Mouse (Mus musculus) cerebral cortex, adult 2 months (tissue): ENCODE measurements around the gene Tut7.

Experiments
- whole genome bisulfite sequencing: fragments of 180-500 bp; shearing (Covaris S2); methylation state at CpG from one replicate; pipeline ENCODE4 v1.1.7; 2018; 5-methylcytosine and 5-hydroxymethylcytosine counted together

Gene Tut7

DNA sequence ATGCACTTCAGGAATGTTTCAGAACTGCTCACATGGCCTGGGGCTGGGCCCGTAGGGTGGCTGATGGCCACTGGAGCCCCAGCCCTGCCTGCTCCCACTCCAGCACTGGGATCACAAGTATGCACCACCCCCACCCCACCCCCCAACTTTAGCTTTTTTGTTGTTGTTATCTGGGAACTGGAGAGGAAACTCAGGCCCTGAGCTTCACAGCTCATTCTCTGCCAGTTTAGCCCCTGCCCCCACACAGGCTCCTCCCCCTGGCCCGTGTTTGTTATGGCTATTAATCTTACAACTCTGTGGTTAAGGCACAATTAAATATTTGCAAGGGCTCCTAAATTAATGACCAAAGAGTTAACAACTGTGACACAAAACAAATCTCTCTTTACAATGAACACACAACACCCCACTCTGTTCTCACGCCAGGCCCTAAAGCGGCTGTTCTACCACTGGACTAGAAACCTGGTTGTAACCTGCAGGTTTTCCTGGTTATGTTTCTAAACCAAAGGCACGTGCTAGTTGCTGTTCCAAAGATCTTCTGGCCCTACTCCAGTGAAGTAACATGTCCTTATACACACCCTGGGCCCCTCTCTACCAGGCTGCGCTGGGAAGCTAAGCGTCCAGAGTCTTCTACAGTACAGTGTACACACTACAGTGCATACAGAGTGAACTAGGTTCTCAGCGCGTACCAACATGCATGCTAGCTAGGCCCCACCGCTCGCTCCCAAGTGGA is 56.0 kb downstream of the Tut7 start:
- 76% methylated on average over 11 of the region's 11 CpGs for WGBS

DNA sequence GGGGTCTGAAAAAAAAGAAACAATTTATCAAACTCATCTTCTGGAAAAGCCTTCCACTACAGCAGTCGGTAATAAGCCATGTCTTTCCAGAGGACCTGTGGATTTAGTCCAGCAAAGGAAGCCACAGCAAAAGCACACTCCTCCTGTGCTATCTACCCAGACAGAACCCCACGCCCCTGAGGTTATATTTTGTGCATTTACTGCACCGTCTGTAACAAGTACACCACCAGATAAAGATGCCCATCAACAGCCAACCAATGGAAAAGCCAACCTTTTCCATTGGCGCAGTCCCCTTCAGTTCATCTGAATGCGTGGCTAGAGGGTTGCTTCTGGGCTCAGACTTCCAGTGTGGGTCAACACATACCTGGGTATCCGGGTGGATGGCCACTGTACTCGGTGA is 60.2 kb downstream of the Tut7 start:
- 92% methylated on average over 7 of the region's 7 CpGs for WGBS

DNA sequence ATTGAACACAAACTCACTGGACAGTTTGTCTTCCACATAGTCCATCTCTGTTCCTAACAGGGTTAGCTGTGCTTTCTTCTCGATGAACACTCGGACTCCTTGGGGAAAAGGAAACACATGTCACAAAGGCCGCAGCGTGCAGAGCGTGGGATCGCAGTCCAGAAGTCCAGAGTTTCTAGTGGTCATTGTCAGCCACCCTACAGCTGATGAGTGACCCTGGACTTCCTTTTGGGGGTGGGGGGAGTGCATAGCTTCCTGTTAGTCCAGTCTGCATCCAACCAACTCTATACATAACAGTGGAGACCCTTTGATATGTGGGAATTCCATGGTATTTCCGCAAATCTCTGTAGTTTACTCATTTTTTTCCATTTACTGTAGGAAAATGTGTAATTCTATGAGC is 66.0 kb downstream of the Tut7 start:
- WGBS, result 79% methylated on average over 7 of the region's 7 CpGs

DNA sequence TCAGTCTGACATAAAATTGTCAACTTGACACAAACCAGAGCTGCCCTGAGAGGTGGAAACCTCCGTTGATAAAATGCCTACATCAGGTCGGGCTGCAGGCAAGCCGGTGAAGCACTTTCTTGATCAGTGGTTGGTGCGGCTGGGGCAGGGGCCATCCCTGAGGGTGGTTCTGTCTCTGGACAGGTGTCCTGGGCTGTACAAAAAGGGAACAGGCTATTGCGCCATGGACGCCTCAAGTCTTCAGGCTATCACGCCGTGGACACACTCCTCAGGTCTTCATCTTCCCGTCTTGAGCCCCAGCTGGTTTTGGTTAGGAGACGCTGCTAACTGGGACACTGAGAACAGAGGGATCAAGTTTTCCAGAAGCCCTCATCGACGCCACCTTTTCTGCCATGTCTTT is 72.6 kb downstream of the Tut7 start:
- WGBS, result 91% methylated on average over 12 of the region's 12 CpGs

DNA sequence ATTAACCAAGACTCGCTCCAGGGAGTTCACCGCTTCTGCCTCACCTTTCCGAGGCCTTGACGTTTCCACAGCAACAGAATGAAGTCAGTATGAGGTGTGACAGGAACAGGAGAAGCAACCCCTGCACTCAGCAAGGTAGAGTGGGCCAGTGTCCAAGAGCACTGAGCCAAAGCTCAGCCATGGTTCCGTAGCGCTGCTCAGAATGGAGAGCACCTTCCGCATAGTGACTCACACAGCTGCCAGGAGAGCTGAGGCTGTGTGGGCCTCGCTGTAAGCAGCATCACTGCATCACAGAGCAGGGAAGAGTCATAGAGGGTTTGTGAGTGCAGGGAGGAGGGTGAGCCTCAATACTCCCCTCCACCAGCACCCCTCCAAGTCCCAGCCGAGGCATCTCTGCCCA is 76.2 kb downstream of the Tut7 start, which contains the start of gene 1700014D04Rik:
Gene 1700014D04Rik (minus strand): TSS at position 42 of the 400 bp plus-strand sequence.
- WGBS, result 61% methylated on average over 9 of the region's 9 CpGs

DNA sequence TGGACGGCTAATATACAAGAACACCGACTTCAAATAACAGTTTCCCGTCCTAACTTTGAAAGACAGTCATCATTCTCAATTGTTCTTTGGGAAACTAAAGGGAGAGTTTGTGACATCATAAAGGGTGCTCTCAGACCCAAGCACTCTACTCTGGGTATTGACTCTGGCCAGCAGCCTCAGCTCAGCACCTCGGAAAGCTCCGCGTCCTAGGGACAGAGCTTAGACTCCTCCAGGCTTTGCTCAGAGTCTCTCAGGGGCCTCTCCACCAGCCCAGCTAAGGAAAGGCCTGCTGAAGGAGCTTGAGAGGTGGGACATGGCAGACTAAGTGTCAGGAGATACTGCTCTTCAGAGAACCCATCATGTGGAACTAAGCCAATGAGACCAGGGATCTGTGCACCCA is 76.8 kb downstream of the Tut7 start:
- 80% methylated on average over 6 of the region's 6 CpGs for WGBS

DNA sequence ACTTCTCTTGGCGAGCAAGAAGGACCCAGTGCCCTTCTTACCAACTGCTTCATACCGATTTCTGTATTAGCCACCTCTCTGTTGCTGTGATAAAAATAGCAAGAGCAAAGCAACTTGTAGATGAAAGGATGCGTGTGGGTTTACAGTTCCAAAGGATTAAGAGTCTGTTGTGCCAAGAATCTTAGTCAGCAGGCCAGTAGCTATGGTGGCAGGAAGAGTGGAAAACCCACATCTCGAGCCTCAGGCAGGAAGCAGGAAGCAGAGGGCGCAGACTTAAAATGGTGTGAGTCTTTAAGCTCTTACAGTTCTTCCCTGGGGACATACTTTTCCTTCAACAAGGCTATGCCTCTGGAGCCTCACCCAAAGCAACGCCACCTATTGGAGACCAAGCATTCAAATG is 77.5 kb downstream of the Tut7 start:
- WGBS, result 51% methylated on average over 6 of the region's 6 CpGs

DNA sequence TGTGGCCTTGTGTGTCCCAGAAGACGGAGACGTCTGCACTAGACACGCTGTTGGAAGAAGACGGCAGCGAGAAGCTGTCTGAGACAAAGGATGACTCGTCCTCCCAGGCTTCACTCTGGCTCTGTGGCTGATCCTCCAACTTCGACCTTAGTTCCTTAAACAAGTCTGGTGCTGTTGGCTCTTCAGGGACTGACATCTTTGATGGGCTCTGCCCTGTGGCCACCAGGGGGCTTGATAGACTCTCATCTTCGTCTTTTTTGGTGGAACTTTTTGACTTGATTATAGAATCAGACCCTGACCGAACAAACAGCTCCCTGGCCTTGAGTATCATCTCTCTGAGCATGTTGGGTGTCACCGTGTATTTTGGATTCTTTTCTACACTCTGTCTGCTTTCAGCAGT is 81.2 kb downstream of the Tut7 start:
- WGBS, result 75% methylated on average over 10 of the region's 10 CpGs

DNA sequence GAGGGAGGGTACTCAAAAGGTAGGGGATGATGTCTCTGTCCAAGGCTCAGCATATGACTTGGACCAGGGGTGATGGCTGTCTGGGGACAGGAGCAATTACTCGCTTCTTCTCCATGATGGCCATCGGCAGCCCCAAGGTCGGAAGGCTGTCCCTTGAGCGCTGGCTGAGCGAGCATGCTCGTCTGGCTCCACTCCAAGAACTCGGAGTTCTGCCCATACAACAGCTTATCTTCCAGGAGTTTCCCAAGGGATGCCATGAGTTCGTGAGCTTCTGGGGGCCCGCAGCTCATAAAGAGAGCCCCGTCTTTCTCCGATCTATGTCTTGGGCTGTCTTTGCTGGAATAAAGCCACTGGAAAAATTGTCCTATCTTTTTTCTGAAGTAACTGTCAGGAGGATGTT is 81.9 kb downstream of the Tut7 start:
- 96% methylated on average over 11 of the region's 11 CpGs for WGBS

DNA sequence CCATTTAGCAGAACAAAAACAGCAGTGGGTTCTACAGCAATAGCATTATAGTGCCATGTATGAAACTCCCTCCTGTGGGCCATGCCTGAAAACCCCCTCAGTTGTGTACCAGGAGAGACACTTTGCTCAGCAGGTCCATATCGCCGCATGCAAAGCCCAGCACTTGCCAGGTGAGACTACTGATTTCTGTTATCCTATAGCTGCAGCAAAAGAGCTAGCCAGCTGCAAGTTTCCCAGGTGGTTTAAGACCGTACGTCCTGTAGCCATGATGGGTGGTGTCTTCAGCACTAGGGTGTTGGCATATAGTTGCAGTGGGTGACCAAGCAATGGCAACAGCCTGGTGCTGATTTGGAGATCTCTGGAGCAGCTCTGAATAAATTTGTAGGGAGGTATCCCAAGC is 83.5 kb downstream of the Tut7 start:
- WGBS, result 98% methylated on average over 4 of the region's 4 CpGs

DNA sequence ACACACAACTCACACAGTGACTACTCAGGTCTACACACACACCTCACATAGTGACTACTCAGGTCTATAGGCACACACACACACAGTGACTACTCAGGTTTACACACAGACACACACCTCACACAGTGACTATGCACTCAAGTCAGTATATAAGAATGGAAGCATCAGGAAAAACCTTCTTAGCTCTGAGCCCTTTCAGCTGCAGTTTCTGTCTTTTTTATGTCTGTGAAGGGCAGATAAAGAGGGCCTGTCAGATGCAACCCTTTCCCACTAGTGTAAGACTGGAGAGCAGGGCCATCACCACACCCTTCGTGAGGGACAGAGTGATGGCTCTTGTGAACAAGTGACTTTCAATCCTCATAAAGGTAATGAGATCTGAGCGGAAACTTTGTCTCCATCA is 84.5 kb downstream of the Tut7 start:
- WGBS, result 94% methylated on average over 2 of the region's 2 CpGs

DNA sequence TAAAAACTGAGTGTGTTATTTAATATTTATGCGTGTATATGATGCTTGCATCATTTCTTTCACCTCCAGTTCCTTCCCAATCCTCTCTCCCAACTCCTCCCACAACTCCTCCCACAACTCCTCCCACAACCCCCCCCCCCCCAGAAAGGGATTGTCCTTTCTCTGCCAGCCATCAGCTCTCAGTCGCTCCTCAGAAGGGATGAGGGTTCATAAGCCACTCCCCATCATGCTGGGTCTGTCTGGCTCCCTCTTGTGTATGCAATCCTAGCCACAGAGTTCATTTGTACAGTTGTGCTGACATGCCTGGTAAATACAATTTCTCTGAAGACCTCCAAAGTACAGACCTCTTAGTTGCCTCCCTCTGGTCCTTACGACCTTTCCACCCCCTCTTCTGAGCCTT is 87.8 kb downstream of the Tut7 start:
- WGBS, result 38% methylated on average over 3 of the region's 3 CpGs

DNA sequence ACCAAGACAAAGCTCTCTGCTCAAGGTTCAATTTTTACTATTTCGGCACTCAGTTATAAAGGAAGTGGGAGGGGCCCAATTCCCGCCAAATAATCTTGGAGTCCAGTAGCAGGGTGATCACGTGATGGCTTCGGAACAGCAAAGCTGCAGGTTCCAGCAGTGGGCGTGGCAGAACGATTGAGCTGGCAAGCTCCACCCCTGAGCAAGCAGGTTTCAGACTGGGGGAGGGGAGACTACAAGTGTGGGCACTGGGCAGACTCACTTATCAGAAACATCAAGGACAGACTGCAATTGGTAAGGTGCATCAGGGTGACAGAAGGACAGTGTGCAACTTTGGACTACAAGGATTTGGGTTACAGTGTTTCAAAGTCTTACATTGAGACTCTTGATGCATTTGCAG is 88.6 kb downstream of the Tut7 start:
- 39% methylated on average over 6 of the region's 6 CpGs for WGBS

DNA sequence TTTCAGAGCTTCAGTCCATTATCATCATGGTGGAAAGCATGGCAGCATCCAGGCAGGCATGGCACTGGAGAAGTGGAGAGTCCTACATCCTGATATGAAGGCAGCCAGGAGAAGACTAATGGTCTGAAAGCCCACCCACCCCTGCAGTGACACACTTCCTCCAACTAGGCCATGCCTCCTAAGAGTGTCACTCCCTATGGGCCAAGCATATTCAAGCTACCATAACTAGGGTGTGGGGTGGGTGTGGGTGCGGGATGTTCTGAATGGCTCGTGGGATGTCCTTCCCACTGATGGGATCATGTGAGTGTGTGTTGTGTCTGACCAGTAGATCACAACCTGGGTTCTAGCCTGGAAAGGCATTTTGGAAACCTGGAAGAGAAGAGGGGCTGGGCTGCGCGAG is 89.0 kb downstream of the Tut7 start:
- WGBS, result 89% methylated on average over 4 of the region's 4 CpGs

DNA sequence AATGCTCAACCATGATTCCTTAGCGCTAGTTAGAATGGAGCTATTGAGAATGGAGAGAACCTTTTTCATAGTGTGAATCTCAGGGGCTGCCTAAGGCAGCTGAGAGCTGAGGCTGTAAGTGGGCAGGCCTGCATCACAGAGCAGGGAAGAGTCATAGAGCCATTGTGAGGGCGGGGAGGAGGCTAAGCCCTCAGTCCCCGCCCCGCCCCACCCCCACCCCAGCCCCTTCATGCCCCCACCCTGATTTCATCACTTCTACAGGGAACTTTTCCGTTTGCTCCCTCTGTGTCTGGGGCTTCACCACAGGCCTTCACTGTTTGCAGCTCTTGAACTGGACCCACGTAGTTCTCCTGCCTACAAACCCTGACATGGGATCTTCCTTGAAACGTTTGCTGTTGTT is 91.3 kb downstream of the Tut7 start, which contains the start of gene Spata31d1d:
Gene Spata31d1d (minus strand): TSS at position 101 of the 400 bp plus-strand sequence.
- whole genome bisulfite sequencing, result 68% methylated on average over 7 of the region's 7 CpGs

DNA sequence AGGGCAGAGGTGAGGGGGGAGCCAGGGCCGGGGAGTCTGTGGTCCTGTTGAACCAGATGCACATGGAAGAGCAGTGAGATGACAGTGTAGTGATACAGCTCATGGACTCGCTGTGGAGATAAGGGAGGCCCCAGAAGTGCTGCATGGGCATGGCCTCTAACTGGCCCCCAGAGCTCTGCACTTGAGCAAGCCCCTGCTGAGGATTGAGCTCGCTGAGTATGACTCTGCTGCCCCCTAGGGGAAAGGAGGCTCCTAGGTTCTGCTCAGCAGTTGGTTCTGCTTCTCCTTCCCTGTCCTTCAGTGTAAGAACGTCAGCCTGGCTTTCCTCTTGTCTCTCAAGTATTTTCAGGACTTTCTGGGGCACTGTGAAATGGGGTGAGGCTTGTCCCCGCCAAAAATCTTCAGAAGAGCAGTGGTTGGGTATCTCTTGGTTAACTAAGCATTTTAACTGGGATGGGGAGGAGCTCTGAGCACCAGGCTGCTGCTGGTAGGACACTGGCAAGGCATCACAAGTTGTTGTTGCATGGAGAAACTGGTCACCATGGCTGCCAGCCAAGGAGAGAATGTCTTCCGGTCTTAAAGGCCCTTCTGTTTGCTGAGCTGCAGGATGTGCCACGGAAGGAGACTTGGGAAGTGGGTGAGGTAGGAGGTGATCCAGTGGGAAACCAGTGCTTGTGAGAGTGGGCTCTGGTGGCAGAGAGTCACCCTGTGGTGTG is 94.4 kb downstream of the Tut7 start:
- WGBS, result 18% methylated on average over 7 of the region's 7 CpGs

DNA sequence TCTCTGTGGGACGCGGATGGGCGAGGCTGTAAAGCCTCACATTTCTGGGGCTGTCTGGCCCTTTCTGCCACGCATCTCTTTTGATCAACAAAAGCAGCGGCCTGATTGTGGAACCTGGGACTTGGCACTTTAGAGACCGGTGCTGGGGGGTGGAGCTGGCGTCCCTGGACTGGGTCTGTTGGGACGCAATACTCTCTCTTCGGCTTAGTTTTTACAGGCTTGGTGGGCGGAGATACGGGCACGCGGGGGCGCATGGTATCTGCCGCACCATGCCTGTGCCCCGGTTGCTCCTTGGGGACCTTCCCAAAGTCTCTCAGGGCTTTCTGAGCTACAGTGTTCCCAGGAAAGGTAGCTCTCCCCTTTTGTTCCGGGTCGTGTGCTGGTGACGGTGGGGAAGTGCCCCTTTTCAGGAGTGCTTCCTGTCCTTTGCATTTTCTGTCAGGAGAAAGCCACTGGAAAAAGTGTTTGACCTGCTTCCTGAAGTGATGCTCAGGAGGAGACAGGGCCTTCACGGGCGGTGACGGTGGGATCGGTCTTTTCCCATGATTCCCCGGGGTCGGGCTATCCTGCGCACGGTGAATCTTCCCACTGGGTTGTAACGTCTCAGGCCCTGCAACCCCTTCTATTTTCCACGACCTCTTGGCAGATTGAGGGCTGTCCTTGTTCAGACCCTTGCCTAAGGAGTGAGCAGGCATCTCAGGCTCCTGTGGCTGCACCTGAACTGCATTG is 96.6 kb downstream of the Tut7 start:
- WGBS, result 44% methylated on average over 29 of the region's 29 CpGs

DNA sequence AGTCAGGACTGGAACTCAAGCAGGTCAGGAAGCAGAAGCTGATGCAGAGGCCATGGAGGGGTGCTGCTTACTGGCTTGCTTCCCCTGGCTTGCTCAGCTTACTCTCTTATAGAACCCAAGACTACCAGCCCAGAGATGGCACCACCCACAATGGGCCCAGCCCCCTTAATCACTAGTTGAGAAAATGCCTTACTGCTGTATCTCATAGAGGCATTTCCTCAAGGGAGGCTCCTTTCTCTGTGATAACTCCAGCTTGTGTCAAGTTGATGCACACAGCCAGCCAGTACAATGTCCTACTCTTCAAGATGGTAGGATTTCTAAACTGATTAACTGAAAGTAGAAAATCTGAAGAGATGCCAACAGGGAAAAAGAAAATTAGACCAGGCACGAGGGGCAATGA is 100.9 kb downstream of the Tut7 start:
- WGBS, result 100% methylated on average over 1 of the region's 1 CpGs
